Mouse (Mus musculus) heart, embryonic 11.5 days (tissue): Measurements from ENCODE around the gene Cacna1d. TPM values are rescaled to one million over a fixed set of nuclear protein-coding genes. Genes with fewer than 3 reads are reported as not detected.

Experiments used
- ATAC-seq: fragments of 200-750 bp; cut with Nextera tagmentation; replicated peaks from 2 replicates; pipeline ENCODE4 v1.8.0; 2017; ENCODE audit warnings: moderate library complexity; ENCODE audit not compliant: insufficient number of reproducible peaks, low FRiP score, low TSS enrichment
- H3K27ac ChIP-seq: fragments of 300-500 bp; sonication (generic); 2 replicates; pipeline ENCODE4 v1.5.1; 2014; ENCODE audit warnings: mild to moderate bottlenecking, low read depth, low read length
- H3K27me3 ChIP-seq: fragments of 300-500 bp; sonication (generic); 2 replicates; pipeline ENCODE4 v1.6.1; 2014; ENCODE audit warnings: mild to moderate bottlenecking, low read length, mixed read lengths; ENCODE audit not compliant: control insufficient read depth, insufficient read depth
- H3K36me3 ChIP-seq: fragments of 300-500 bp; sonication (generic); 2 replicates; pipeline ENCODE4 v1.6.1; 2014; ENCODE audit warnings: mild to moderate bottlenecking, low read length, moderate library complexity, mixed read lengths; ENCODE audit not compliant: control insufficient read depth, insufficient read depth
- H3K4me1 ChIP-seq: fragments of 300-500 bp; sonication (generic); 2 replicates; pipeline ENCODE4 v1.6.1; 2014; ENCODE audit warnings: low read length; ENCODE audit not compliant: control insufficient read depth, insufficient read depth
- H3K4me2 ChIP-seq: fragments of 300-500 bp; sonication (generic); 2 replicates; pipeline ENCODE4 v1.6.1; 2014; ENCODE audit warnings: mild to moderate bottlenecking, moderate library complexity
- H3K4me3 ChIP-seq: fragments of 300-500 bp; sonication (generic); 2 replicates; pipeline ENCODE4 v1.5.1; 2014; ENCODE audit warnings: low read depth, low read length
- H3K9ac ChIP-seq: fragments of 300-500 bp; sonication (generic); 2 replicates; pipeline ENCODE4 v1.6.1; 2014; ENCODE audit warnings: mild to moderate bottlenecking, low read depth, low read length, moderate library complexity
- H3K9me3 ChIP-seq: fragments of 300-500 bp; sonication (generic); replicated peaks from 2 replicates; pipeline ENCODE4 v1.6.1; 2016; ENCODE audit warnings: low read length; ENCODE audit not compliant: control insufficient read depth
- WGBS: fragments of 180-500 bp; shearing (Covaris S2); extraction: QIAGEN DNeasy Blood & Tissue Kit; methylation state at CpG from one replicate; pipeline ENCODE4 v1.1.7; 2014; ENCODE audit not compliant: insufficient replicate concordance; 5-methylcytosine and 5-hydroxymethylcytosine counted together
- polyA plus RNA-seq: library from polyadenylated mRNA; unstranded; fragments of >200 nt; fragmentation: Nextera tagmentation; extraction: Ambion mirVana; gene quantifications from 2 replicates; pipeline ENCODE4 v1.2.1, GENCODE M21; 2014

The Cacna1d gene
- polyA plus RNA-seq, 1 experiment from 2014 or later: 17.5 TPM

- 73% methylated on average over 20 of the region's 20 CpGs for WGBS
- peaks cover 3% of the 10 kb centered on the region; the same call in 1 of the 2 replicates for H3K4me1 ChIP-seq
- no peak overlapping the region for H3K4me3 ChIP-seq
- H3K27me3 ChIP-seq: no peaks in the 10 kb centered on the region
- H3K9ac ChIP-seq: no peak overlapping the region
- no peaks in the 10 kb centered on the region for H3K9me3 ChIP-seq
- H3K4me2 ChIP-seq: no peak overlapping the region
- no peaks in the 10 kb centered on the region for H3K36me3 ChIP-seq
- H3K27ac ChIP-seq: no peak overlapping the region
- ATAC-seq: no peak
Measured at GRCm38 (mm10) chr14:30163733-30164708, 327.2 kb downstream of the Cacna1d start.

GRCm38 (mm10) chr14:30147774-30148173 is 343.5 kb downstream of the Cacna1d start:
- WGBS: 63% methylated on average over 7 of the region's 7 CpGs
- no peak overlapping the region for H3K27ac ChIP-seq
- no peak overlapping the region for H3K4me2 ChIP-seq
- no peak overlapping the region for H3K9ac ChIP-seq
- H3K36me3 ChIP-seq: no peaks in the 10 kb centered on the region
- ATAC-seq: no peak
- H3K27me3 ChIP-seq: no peaks in the 10 kb centered on the region
- no peaks in the 10 kb centered on the region for H3K4me1 ChIP-seq
- no peaks in the 10 kb centered on the region for H3K9me3 ChIP-seq
- no peak overlapping the region for H3K4me3 ChIP-seq

- Histone ChIP-seq H3K36me3 (no peaks in the 10 kb centered on the region), H3K9me3 (no peaks in the 10 kb centered on the region), H3K4me2 (no peak overlapping the region), H3K4me1 (peaks cover 3% of the 10 kb centered on the region; the same call in 1 of the 2 replicates), H3K27ac (no peak overlapping the region), H3K9ac (no peak overlapping the region), H3K27me3 (no peaks in the 10 kb centered on the region), H3K4me3 (no peak overlapping the region)
- ATAC-seq: no peak
- 60% methylated on average over 11 of the region's 11 CpGs for WGBS
Measured at GRCm38 (mm10) chr14:30138379-30138964, 352.8 kb downstream of the Cacna1d start.

GRCm38 (mm10) chr14:30137961-30138360 is 353.3 kb downstream of the Cacna1d start:
- no peaks in the 10 kb centered on the region for H3K36me3 ChIP-seq

GRCm38 (mm10) chr14:30136965-30137364 is 354.3 kb downstream of the Cacna1d start:
- Histone ChIP-seq H3K4me2 (no peak overlapping the region), H3K4me3 (no peak overlapping the region), H3K27me3 (no peaks in the 10 kb centered on the region), H3K36me3 (no peaks in the 10 kb centered on the region), H3K9ac (no peak overlapping the region), H3K27ac (no peak overlapping the region), H3K4me1 (peaks cover 3% of the 10 kb centered on the region; the same call in 1 of the 2 replicates), H3K9me3 (no peaks in the 10 kb centered on the region)
- WGBS: 10% methylated on average over 8 of the region's 8 CpGs
- ATAC-seq: no peak

More at GRCm38 (mm10) chr14:30137961-30138360, 353.3 kb downstream of the Cacna1d start:
- Histone ChIP-seq H3K4me2 (no peak overlapping the region), H3K4me3 (no peak overlapping the region), H3K27ac (no peak overlapping the region), H3K4me1 (peaks cover 3% of the 10 kb centered on the region; the same call in 1 of the 2 replicates), H3K9me3 (no peaks in the 10 kb centered on the region), H3K27me3 (no peaks in the 10 kb centered on the region), H3K9ac (no peak overlapping the region)
- 72% methylated on average over 3 of the region's 3 CpGs for WGBS
- ATAC-seq: no peak

GRCm38 (mm10) chr14:30135351-30135750 is 355.9 kb downstream of the Cacna1d start:
- ATAC-seq: no peak
- Histone ChIP-seq H3K9ac (no peak overlapping the region), H3K4me2 (no peak overlapping the region), H3K36me3 (no peaks in the 10 kb centered on the region), H3K27ac (no peak overlapping the region), H3K4me1 (peaks cover 3% of the 10 kb centered on the region; the same call in 1 of the 2 replicates), H3K27me3 (no peaks in the 10 kb centered on the region), H3K4me3 (no peak overlapping the region), H3K9me3 (no peaks in the 10 kb centered on the region)
- WGBS: 66% methylated on average over 10 of the region's 10 CpGs

GRCm38 (mm10) chr14:30133684-30134083 is 357.6 kb downstream of the Cacna1d start:
- no peak for ATAC-seq
- Histone ChIP-seq H3K4me1 (peaks cover 3% of the 10 kb centered on the region; the same call in 1 of the 2 replicates), H3K4me2 (no peak overlapping the region), H3K9ac (no peak overlapping the region), H3K4me3 (no peak overlapping the region), H3K9me3 (no peaks in the 10 kb centered on the region), H3K27ac (no peak overlapping the region), H3K27me3 (no peaks in the 10 kb centered on the region), H3K36me3 (no peaks in the 10 kb centered on the region)
- 45% methylated on average over 3 of the region's 3 CpGs for WGBS

GRCm38 (mm10) chr14:30131256-30131655 is 360.0 kb downstream of the Cacna1d start:
- Histone ChIP-seq H3K27me3 (no peaks in the 10 kb centered on the region), H3K9me3 (no peaks in the 10 kb centered on the region), H3K4me1 (no peaks in the 10 kb centered on the region), H3K4me3 (no peak overlapping the region), H3K4me2 (no peak overlapping the region), H3K36me3 (no peaks in the 10 kb centered on the region), H3K27ac (no peak overlapping the region), H3K9ac (no peak overlapping the region)
- 22% methylated on average over 3 of the region's 3 CpGs for WGBS
- no peak for ATAC-seq
